Mouse (Mus musculus) brown adipose tissue, adult 24 weeks (tissue): ENCODE results near the gene Wnt2b. TPM values are rescaled to one million over a fixed set of nuclear protein-coding genes. Genes with fewer than 3 reads are reported as not detected.

ENCODE experiments used
- H3K27ac ChIP-seq: fragments of 200-500 bp; replicated peaks from 2 replicates; pipeline ENCODE4 v1.5.1; 2012; ENCODE audit warnings: low read depth, mild to moderate bottlenecking, low read length
- H3K4me1 ChIP-seq: fragments of 200-500 bp; 2 replicates; pipeline ENCODE4 v1.6.1; 2012; ENCODE audit warnings: low read length, mixed read lengths; ENCODE audit not compliant: control insufficient read depth, insufficient read depth, insufficient read length
- H3K4me3 ChIP-seq: fragments of 200-500 bp; 2 replicates; pipeline ENCODE4 v1.5.1; 2012; ENCODE audit warnings: low read depth, mild to moderate bottlenecking, low read length, moderate library complexity; ENCODE audit not compliant: insufficient read depth
- polyA plus RNA-seq: library from polyadenylated mRNA; stranded (reverse); fragments of >200 nt; gene quantifications from 2 replicates; pipeline ENCODE4 v1.2.4, GENCODE M21; 2012; ENCODE audit not compliant: missing spikeins, insufficient read depth, insufficient read length

Gene Wnt2b
- polyA plus RNA-seq, 1 experiment: not detected

DNA sequence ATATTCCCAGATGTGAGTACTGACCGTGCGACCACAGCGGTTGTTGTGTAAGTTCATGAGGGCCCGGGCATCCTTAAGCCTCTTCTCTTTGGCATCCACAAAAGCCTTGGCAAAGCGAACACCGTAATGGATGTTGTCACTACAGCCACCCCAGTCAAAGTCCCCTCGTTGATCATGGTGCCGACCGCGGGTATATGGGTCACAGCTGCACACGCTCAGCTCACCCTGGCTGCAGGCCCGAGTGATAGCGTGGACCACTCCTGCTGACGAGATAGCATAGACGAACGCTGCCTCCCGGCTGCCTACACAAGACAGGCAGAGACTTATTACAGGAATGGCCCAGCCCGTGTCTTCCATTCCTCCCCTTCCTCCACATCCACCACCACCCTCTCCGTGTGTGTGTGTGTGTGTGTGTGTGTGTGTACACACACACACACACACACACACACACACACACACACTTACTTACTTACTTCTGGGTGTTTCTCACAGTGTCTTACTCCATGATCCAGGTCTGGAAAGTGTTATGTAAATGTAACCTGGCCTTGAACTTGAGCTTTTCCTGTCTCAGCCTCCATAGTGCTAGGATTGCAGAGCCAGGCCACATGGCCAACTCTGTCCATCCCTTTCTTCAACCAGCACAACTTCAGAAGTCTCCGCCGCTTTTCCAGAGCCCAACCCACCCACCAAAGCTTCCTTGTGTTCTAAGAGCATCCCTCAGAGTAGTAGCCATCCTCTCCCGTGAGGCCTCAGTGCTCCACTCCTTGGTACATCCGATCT is 8.6 kb downstream of the Wnt2b start:
- Histone ChIP-seq H3K4me3 (no peak overlapping the region), H3K27ac (no peak overlapping the region), H3K4me1 (no peaks in the 10 kb centered on the region)

DNA sequence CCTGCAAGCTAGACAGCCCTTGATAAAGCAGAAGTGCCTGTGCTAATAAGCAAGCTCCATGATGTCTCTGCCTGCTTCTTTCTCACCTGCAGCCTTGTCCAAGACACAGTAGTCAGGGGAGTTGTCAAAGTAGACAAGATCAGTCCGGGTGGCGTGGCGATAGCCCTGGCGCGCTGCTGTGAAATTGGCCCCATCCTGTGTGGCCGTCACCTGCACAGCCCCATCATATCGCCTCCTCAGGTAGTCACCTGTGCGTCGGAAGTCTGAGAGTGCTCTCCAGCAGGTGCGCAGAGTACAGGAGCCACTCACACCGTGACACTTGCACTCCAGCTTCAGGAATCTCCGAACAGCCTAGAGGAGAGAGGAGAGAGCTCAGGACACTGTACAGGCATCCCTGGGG is 10.8 kb downstream of the Wnt2b start:
- no peak overlapping the region for H3K4me3 ChIP-seq
- no peak overlapping the region for H3K27ac ChIP-seq

DNA sequence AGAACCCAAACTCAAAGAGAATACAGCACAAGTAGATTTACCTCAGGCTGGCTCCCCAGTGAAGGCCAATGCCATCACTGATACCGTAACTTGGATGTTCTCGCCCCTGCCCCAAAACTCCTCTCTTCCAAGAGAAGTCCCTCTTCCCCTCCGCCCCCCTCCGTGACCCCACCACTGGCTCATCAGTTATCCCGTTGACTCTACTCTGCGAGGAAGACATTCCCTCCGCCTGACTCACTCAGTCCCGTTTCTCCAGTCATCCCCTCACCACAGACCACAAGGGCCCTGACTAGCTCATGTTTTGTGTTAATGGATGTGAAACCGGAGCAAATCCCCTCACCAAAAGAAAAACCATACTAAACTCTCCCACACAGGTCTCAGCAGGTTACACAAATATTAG is 16.8 kb downstream of the Wnt2b start:
- Histone ChIP-seq H3K4me3 (no peak overlapping the region), H3K27ac (no peak overlapping the region), H3K4me1 (peaks cover 5% of the 10 kb centered on the region; the same call in 1 of the 2 replicates)

More for the DNA sequence above, 10.8 kb downstream of the Wnt2b start:
- no peaks in the 10 kb centered on the region for H3K4me1 ChIP-seq

DNA sequence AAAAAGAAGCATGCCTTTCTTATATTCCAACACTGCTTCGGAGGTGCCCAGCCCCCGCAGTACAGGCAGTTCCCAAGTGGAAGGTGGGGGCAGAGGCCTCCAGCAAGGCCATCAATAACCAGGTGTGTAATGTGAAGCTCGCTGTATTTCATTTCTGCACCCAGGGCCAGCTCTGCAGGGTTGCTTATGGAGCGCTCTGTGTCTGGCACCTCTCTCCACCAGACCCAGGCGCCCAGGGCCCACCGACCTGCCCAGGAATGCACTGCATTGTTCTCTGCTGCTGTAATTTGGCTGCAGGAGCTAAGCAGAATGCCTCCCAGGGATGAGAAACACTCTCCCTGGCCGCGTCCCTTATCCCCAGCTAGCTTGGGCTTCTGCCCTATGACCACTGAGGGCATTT is 18.4 kb downstream of the Wnt2b start:
- Histone ChIP-seq H3K4me1 (peaks cover 5% of the 10 kb centered on the region), H3K4me3 (no peak overlapping the region), H3K27ac (no peak overlapping the region)

GRCm38 (mm10) chr3:104942682-104943081 is 19.0 kb downstream of the Wnt2b start:
- Histone ChIP-seq H3K4me3 (no peak overlapping the region), H3K27ac (no peak overlapping the region), H3K4me1 (peaks cover 5% of the 10 kb centered on the region)

GRCm38 (mm10) chr3:104940691-104941090 is 21.0 kb downstream of the Wnt2b start:
- Histone ChIP-seq H3K27ac (no peak overlapping the region), H3K4me1 (peaks cover 5% of the 10 kb centered on the region), H3K4me3 (no peak overlapping the region)

DNA sequence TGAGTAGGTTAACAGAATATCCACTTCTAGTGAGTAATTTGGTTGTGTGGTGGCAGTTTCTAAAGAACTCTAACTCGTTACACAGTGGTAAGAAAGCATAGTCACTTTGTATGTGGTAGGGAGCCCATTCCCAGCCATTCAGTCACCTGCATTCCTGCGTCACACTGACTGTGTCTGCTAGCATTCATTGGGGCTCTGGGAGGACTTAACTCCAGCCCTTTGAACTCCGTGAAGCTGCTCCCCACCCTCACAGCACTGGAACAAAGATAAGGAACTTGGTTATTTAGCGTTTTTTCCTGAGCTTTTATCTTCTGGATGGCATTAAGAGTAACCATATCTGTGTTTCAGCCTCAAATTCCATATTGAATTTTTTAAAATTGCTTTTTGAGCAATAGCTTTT is 23.4 kb downstream of the Wnt2b start:
- Histone ChIP-seq H3K4me1 (peaks cover 5% of the 10 kb centered on the region), H3K27ac (no peak overlapping the region), H3K4me3 (no peak overlapping the region)

DNA sequence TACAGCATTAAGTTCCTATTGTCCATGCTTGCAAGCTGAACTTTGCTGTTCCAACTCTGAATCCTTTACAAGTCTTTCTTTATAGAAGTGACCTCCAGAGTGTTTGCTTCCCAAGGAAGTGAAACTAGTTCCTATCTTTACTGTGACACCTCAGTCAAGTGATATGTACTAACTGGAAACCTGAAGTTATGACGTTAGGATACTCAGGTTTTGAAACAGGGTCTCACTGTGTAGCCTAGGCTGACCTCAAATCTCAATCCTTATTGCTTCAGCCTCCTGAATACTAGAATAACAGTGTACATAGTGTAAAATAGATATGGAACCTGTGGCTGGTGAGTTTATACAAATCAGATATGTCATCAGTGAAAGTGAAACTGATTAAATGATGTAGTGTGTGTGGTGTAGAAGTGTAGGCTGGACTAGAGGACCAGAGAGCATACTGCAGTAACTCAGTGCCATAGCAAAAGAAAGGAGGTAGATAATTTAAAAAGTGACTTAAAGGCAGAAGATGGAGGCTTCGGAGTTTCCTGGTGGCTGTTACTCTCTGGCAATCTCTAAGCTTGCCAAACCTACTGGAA is 23.9 kb downstream of the Wnt2b start:
- H3K4me1 ChIP-seq: peaks cover 5% of the 10 kb centered on the region
- no peak overlapping the region for H3K27ac ChIP-seq
- H3K4me3 ChIP-seq: no peak overlapping the region

GRCm38 (mm10) chr3:104929385-104929784 is 32.3 kb downstream of the Wnt2b start:
- no peak overlapping the region for H3K27ac ChIP-seq

DNA sequence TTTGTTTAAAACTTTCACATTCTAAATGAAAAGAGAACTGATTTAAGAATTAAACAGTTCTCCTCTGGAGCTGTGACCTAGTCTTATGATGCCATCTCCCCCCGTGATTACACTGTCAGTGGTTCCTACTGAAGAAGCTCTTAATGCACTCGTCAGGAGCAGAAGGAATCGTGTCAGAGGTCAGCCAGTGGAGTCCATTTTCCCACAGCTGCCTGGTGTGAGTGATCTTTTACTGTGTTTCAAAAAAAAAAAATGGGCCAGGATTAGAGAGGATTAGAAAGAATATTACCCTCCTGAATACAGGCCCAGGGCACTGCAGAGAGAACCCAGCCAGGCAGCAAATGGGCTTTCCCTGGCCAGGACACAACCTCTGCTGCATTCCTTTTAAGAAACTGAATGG is 46.7 kb downstream of the Wnt2b start:
- Histone ChIP-seq H3K27ac (no peak overlapping the region), H3K4me3 (no peak overlapping the region), H3K4me1 (no peaks in the 10 kb centered on the region; the same call in 1 of the 2 replicates)

More at GRCm38 (mm10) chr3:104929385-104929784, 32.3 kb downstream of the Wnt2b start:
- Histone ChIP-seq H3K4me1 (no peaks in the 10 kb centered on the region), H3K4me3 (no peak overlapping the region)

DNA sequence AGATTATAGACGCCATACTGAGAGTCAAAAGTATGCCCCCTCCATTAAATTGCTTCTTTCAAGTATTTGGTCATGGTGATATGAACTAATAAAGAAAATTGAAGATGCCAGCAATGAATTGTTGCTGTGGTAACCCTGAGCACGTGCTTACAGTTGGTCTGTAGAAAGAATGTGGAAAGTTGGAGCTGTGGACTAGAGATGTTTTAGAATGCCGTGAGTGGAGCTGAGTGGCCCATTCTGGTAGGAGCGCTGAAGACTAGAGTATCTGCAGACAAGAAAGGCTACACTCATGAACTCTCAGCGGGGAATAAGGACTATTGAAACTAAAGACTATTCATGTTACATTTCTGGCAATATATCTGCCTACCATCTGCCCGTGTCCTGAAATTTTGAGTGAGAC is 52.5 kb downstream of the Wnt2b start:
- no peak overlapping the region for H3K27ac ChIP-seq
- no peak overlapping the region for H3K4me3 ChIP-seq
- no peaks in the 10 kb centered on the region for H3K4me1 ChIP-seq

- no peaks in the 10 kb centered on the region for H3K4me1 ChIP-seq
- H3K27ac ChIP-seq: no peak overlapping the region
- H3K4me3 ChIP-seq: no peak overlapping the region
Observed at GRCm38 (mm10) chr3:104906007-104906406, 55.7 kb downstream of the Wnt2b start.

DNA sequence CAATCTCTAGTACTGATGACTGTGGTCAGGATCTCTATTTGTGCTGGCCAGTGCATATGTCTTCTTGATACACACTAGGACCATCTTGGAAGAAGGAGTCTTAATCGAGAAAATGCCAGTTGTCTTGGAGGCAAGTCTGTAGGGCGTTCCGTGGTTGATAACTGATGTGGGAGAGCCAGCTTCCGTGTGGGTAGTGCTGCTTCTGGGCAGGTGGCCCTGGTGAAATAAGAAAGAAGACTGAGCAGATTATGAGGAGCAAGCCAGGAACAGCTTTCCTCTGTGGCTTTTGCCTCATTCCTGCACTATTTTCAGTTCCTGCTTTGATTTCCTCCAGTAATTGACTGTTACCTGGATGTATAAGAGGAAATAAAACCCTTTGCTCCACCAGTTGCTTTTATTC is 56.3 kb downstream of the Wnt2b start:
- H3K4me3 ChIP-seq: no peak overlapping the region
- H3K4me1 ChIP-seq: no peaks in the 10 kb centered on the region
- no peak overlapping the region for H3K27ac ChIP-seq

GRCm38 (mm10) chr3:104901154-104901553 is 60.6 kb downstream of the Wnt2b start:
- H3K4me3 ChIP-seq: no peak overlapping the region
- H3K27ac ChIP-seq: no peak overlapping the region
- no peaks in the 10 kb centered on the region for H3K4me1 ChIP-seq

GRCm38 (mm10) chr3:104896141-104896540 is 65.6 kb downstream of the Wnt2b start:
- no peak overlapping the region for H3K4me3 ChIP-seq
- H3K4me1 ChIP-seq: no peaks in the 10 kb centered on the region
- no peak overlapping the region for H3K27ac ChIP-seq
